Mouse (Mus musculus) common myeloid progenitor, adult 5-6 weeks (primary cell): Measurements from ENCODE around the gene Nlrp4c. TPM values are rescaled to one million over a fixed set of nuclear protein-coding genes. Genes with fewer than 3 reads are reported as not detected.

ENCODE experiments used
- total RNA-seq: library from RNA; stranded (forward); fragments of 200-1000, 187-1606 nt; gene quantifications from 2 replicates; pipeline ENCODE4 v1.2.3, GENCODE M21; 2017

Gene Nlrp4c
- total RNA-seq, 1 experiment from 2014 or later = not detected

Other genes with a start within 250 kb of the Nlrp4c start
- not detected in 2 replicates for gene Vmn1r63, start 239.7 kb upstream of the Nlrp4c start, total RNA-seq
- gene Vmn1r64, start 160.6 kb upstream of the Nlrp4c start, total RNA-seq = not detected in 2 replicates
- not detected in 2 replicates for gene Vmn1r65, start 34.2 kb upstream of the Nlrp4c start, total RNA-seq
- 20.0 and 25.5 TPM in 2 replicates for gene Zfp787, start 110.8 kb downstream of the Nlrp4c start, total RNA-seq
- 15.2 and 31.9 TPM in 2 replicates for gene Zfp444, start 127.1 kb downstream of the Nlrp4c start, total RNA-seq
- not detected in 2 replicates for gene Galp, start 151.9 kb downstream of the Nlrp4c start, total RNA-seq
- not detected in 2 replicates for gene Zscan5b, start 177.1 kb downstream of the Nlrp4c start, total RNA-seq
- not detected in 2 replicates for gene Epp13, start 207.5 kb downstream of the Nlrp4c start, total RNA-seq
- 5.7 and 7.8 TPM in 2 replicates for gene Zfp667, start 241.4 kb downstream of the Nlrp4c start, total RNA-seq